Comparison of ENCODE assay signal across 8 mouse cellular contexts in the genomic region with DNA sequence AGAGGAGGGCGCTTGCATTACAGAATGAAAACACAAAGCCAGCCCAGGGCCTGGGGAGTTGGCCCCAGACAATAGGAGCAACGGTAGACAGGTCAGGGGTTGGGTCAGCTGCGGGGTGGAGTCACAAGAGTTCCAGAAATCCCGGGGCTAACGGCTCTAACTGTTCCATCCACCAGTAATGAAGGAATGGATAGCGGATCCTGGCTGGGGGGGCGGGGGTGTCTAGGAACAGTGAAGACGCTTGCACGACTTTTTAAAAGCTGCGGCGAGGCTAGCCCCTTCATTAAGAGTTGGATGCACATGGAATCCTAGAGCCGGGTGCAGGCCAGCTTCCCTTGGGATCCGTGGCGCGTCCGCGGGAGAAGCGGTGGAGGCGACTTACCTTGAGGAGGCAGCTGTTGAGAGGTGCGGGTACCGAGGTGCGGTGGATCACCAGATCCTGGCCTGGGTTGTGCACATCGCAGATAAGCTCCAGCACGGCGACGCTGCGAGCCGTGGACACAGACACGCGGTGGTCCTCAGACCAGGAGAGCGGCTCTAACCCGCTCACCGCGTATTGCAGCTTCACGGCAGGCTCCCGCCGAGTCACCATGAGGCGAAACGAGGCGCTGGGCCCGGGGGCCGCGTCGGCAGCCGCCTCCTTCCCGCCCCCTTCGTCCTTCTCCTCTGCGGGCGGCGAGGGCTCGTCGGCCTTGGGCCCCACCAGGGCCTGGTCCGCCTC. TPM values are rescaled to one million over a fixed set of nuclear protein-coding genes. Genes with fewer than 3 reads are reported as not detected.
DNase-seq lines count a peak whose midpoint lies in the region; ATAC-seq and TF ChIP-seq lines count a peak whose summit lies in the region.

No protein-coding gene starts in this region.

- H3K27ac ChIP-seq in heart, embryonic 11.5 days (ENCODE audit: low read depth, low read length), result peak overlapping the region; percentile 91
- peak overlapping the region; percentile 86 for H3K27ac ChIP-seq in embryonic facial prominence, embryonic 14.5 days (replicated peaks; ENCODE audit: low read depth, low read length)
- H3K27ac ChIP-seq in hindbrain, postnatal 0 days, result peak overlapping the region; percentile 89
- peak overlapping the region; percentile 88 for H3K27ac ChIP-seq in liver, embryonic 15.5 days (replicated peaks)

- ATAC-seq in heart, embryonic 11.5 days (replicated peaks; ENCODE audit: insufficient number of reproducible peaks, low FRiP score, low TSS enrichment), result peak; percentile 59
- ATAC-seq in embryonic facial prominence, embryonic 14.5 days (ENCODE audit: low read depth), result peak; percentile 54
- ATAC-seq in hindbrain, postnatal 0 days, result no peak; the same call in none of the 2 replicates
- peak; percentile 65 for ATAC-seq in liver, embryonic 15.5 days (ENCODE audit: insufficient read depth)
- ATAC-seq in neutrophil, adult 5-6 weeks (ENCODE audit: extremely low read depth, insufficient number of reproducible peaks, low FRiP score, poor library complexity, severe bottlenecking), result peak; percentile 2; the same call in 1 of the 2 replicates

- under 1% methylated on average over 51 of the region's 53 CpGs for WGBS in heart, embryonic 11.5 days (ENCODE audit: insufficient replicate concordance)
- under 1% methylated on average over 24 of the region's 53 CpGs for WGBS in embryonic facial prominence, embryonic 14.5 days
- under 1% methylated on average over 48 of the region's 53 CpGs for WGBS in hindbrain, postnatal 0 days
- under 1% methylated on average over 53 of the region's 53 CpGs for WGBS in liver, embryonic 15.5 days (ENCODE audit: insufficient replicate concordance)

- TF ChIP-seq CTCF in E14TG2a.4 (conservative IDR thresholded peaks at IDR 0.05; ENCODE audit: low read length), result no peak
- no peak for TF ChIP-seq CTCF in hindbrain, postnatal 0 days (IDR thresholded peaks at IDR 0.05; ENCODE audit: low read depth)

- H3K27me3 ChIP-seq in heart, embryonic 11.5 days (ENCODE audit: control insufficient read depth, insufficient read depth, low read length), result no peaks in the 10 kb centered on the region
- no peaks in the 10 kb centered on the region for H3K27me3 ChIP-seq in E14TG2a.4 (ENCODE audit: insufficient read depth, low read length)
- H3K27me3 ChIP-seq in embryonic facial prominence, embryonic 14.5 days (replicated peaks; ENCODE audit: control insufficient read depth, insufficient read depth, low read length), result no peaks in the 10 kb centered on the region
- no peaks in the 10 kb centered on the region for H3K27me3 ChIP-seq in hindbrain, postnatal 0 days (ENCODE audit: insufficient read depth, low read length)
- no peaks in the 10 kb centered on the region for H3K27me3 ChIP-seq in liver, embryonic 15.5 days

- DNase-seq in heart, adult 8-10 months (ENCODE audit: low spot score), result no peak
- DNase-seq in embryonic facial prominence, embryonic 14.5 days (ENCODE audit: low spot score), result no peak
- no peak for DNase-seq in hindbrain, postnatal 0 days (ENCODE audit: low spot score)
- no peak for DNase-seq in ovary, adult 18-20 months (ENCODE audit: low spot score)

- H3K4me1 ChIP-seq in heart, embryonic 11.5 days (ENCODE audit: control insufficient read depth, insufficient read depth, low read length), result peaks cover 19% of the 10 kb centered on the region
- H3K4me1 ChIP-seq in E14TG2a.4 (replicated peaks; ENCODE audit: low read depth, low read length), result peaks cover 41% of the 10 kb centered on the region
- H3K4me1 ChIP-seq in embryonic facial prominence, embryonic 14.5 days (ENCODE audit: control insufficient read depth, insufficient read depth, low read length), result peaks cover 20% of the 10 kb centered on the region
- H3K4me1 ChIP-seq in hindbrain, postnatal 0 days (ENCODE audit: insufficient read depth, low read length), result peaks cover 20% of the 10 kb centered on the region
- H3K4me1 ChIP-seq in liver, embryonic 15.5 days (replicated peaks), result peaks cover 48% of the 10 kb centered on the region

- H3K9me3 ChIP-seq in heart, embryonic 11.5 days (replicated peaks; ENCODE audit: control insufficient read depth, low read length), result no peaks in the 10 kb centered on the region
- no peaks in the 10 kb centered on the region for H3K9me3 ChIP-seq in E14TG2a.4 (ENCODE audit: low read length)
- H3K9me3 ChIP-seq in embryonic facial prominence, embryonic 14.5 days (ENCODE audit: control insufficient read depth, low read length), result no peaks in the 10 kb centered on the region
- H3K9me3 ChIP-seq in hindbrain, postnatal 0 days (ENCODE audit: low read length), result no peaks in the 10 kb centered on the region
- no peaks in the 10 kb centered on the region for H3K9me3 ChIP-seq in liver, embryonic 15.5 days (replicated peaks)

- peak overlapping the region; percentile 97 for H3K9ac ChIP-seq in heart, embryonic 11.5 days (ENCODE audit: low read depth, low read length)
- peak overlapping the region; percentile 92 for H3K9ac ChIP-seq in embryonic facial prominence, embryonic 14.5 days (ENCODE audit: low read depth, low read length)
- peak overlapping the region; percentile 92 for H3K9ac ChIP-seq in hindbrain, postnatal 0 days (replicated peaks; ENCODE audit: low read length)
- H3K9ac ChIP-seq in liver, embryonic 15.5 days, result peak overlapping the region; percentile 82

- H3K4me3 ChIP-seq in heart, embryonic 11.5 days (ENCODE audit: low read depth, low read length), result peak overlapping the region; percentile 99
- peak overlapping the region; percentile 99 for H3K4me3 ChIP-seq in E14TG2a.4 (replicated peaks; ENCODE audit: low read length)
- peak overlapping the region; percentile 98 for H3K4me3 ChIP-seq in embryonic facial prominence, embryonic 14.5 days (ENCODE audit: low read depth, low read length)
- peak overlapping the region; percentile 99 for H3K4me3 ChIP-seq in hindbrain, postnatal 0 days (ENCODE audit: low read length)
- H3K4me3 ChIP-seq in liver, embryonic 15.5 days (replicated peaks), result peak overlapping the region; percentile 93

- peak overlapping the region; percentile 96 for H3K4me2 ChIP-seq in heart, embryonic 11.5 days
- peak overlapping the region; percentile 94 for H3K4me2 ChIP-seq in embryonic facial prominence, embryonic 14.5 days (ENCODE audit: low read depth, low read length)
- peak overlapping the region; percentile 97 for H3K4me2 ChIP-seq in hindbrain, postnatal 0 days (ENCODE audit: low read depth, low read length)
- H3K4me2 ChIP-seq in liver, embryonic 15.5 days, result peak overlapping the region; percentile 95

- 0 out of 2 replicates have a peak, but pooled peaks cover 4% of the 10 kb centered on the region for H3K36me3 ChIP-seq in heart, embryonic 11.5 days (ENCODE audit: control insufficient read depth, insufficient read depth, low read length)
- H3K36me3 ChIP-seq in E14TG2a.4 (ENCODE audit: insufficient read depth, low read length), result peaks cover 57% of the 10 kb centered on the region
- H3K36me3 ChIP-seq in embryonic facial prominence, embryonic 14.5 days (ENCODE audit: control insufficient read depth, insufficient read depth, low read length), result peaks cover 6% of the 10 kb centered on the region
- peaks cover 4% of the 10 kb centered on the region for H3K36me3 ChIP-seq in hindbrain, postnatal 0 days (ENCODE audit: insufficient read depth, low read length)
- H3K36me3 ChIP-seq in liver, embryonic 15.5 days (replicated peaks), result peaks cover 9% of the 10 kb centered on the region

RNA-seq across cellular contexts. Expression of a gene that starts 0.5 kb away (rescaled TPM):
- polyA plus RNA-seq in heart, embryonic 11.5 days (2014; fragmentation: Nextera tagmentation; extraction: Ambion mirVana), result 13.7 and 13.9 TPM in 2 replicates
- 10 to 100 TPM; 13.5 to 19.8 (median 17.3) TPM for total RNA-seq in heart, adult 8-10 months (2022)
- polyA plus RNA-seq in embryonic facial prominence, embryonic 14.5 days (2014; fragmentation: Nextera tagmentation; extraction: Ambion mirVana), result 20.5 and 20.6 TPM in 2 replicates
- total RNA-seq in hindbrain, postnatal 0 days (2014; rRNA removed), result 64.3 and 111 TPM in 2 replicates
- 12.8 and 14.5 TPM in 2 replicates for polyA plus RNA-seq in hindbrain, postnatal 0 days (2015; fragmentation: Nextera tagmentation; extraction: Ambion mirVana)
- polyA plus RNA-seq in liver, embryonic 15.5 days (2015; fragmentation: Nextera tagmentation; extraction: Ambion mirVana), result 5.1 and 5.2 TPM in 2 replicates
- total RNA-seq in neutrophil, adult 5-6 weeks (2017), result 8.7 and 10.9 TPM in 2 replicates

RNA-seq across cellular contexts. Expression of a gene that starts 0.5 kb away (rescaled TPM):
- 9.1 and 9.4 TPM in 2 replicates for polyA plus RNA-seq in heart, embryonic 11.5 days (2014; fragmentation: Nextera tagmentation; extraction: Ambion mirVana)
- total RNA-seq in heart, adult 8-10 months (2022), result 1 to 10 TPM; 3.3 to 4.9 (median 3.8) TPM
- 12.7 and 13.3 TPM in 2 replicates for polyA plus RNA-seq in embryonic facial prominence, embryonic 14.5 days (2014; fragmentation: Nextera tagmentation; extraction: Ambion mirVana)
- 17.4 and 18.6 TPM in 2 replicates for total RNA-seq in hindbrain, postnatal 0 days (2014; rRNA removed)
- 10.2 and 11.0 TPM in 2 replicates for polyA plus RNA-seq in hindbrain, postnatal 0 days (2015; fragmentation: Nextera tagmentation; extraction: Ambion mirVana)
- polyA plus RNA-seq in liver, embryonic 15.5 days (2015; fragmentation: Nextera tagmentation; extraction: Ambion mirVana), result 4.7 and 4.9 TPM in 2 replicates
- 16.6 and 17.6 TPM in 2 replicates for total RNA-seq in neutrophil, adult 5-6 weeks (2017)
